In the genomic region with DNA sequence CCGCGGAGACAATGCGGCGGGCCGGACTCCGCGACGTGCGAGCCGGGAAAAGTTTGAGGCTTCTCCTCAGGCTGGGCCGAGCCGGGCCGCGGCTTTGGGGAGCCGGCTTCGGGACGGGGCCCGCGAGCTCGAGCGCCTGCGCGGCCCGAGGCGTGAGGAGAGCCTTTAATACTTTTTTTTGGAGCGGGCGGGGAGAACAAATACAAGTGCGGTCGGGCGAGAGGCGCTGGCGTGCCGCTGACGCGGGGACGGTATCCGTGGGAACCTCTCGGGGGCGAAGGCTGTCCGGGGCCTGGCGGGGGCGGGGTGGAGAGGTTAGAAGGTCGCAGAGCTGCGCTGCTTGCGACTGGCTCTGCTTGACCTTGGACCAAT, we compare ENCODE assay signal across 7 mouse cellular contexts.
DNase-seq lines count a peak whose midpoint lies in the region; ATAC-seq and TF ChIP-seq lines count a peak whose summit lies in the region.

No protein-coding gene starts in this region.

- peak overlapping the region; percentile 67 for H3K4me3 ChIP-seq in embryonic facial prominence, embryonic 12.5 days
- H3K4me3 ChIP-seq in kidney, adult 2 months (ENCODE audit: insufficient read depth, low read depth, low read length): peak overlapping the region; percentile 84
- H3K4me3 ChIP-seq in limb, embryonic 13.5 days: peak overlapping the region; percentile 68
- peak overlapping the region; percentile 70 for H3K4me3 ChIP-seq in midbrain, embryonic 16.5 days (ENCODE audit: low read depth, low read length)

- peak; percentile 57 to 72 for DNase-seq in adrenal gland, postnatal 4 days (ENCODE audit: low spot score in 2 of 2)
- DNase-seq in heart, adult 18-20 months: peak; percentile 89 to 90
- DNase-seq in kidney, adult 2 months: peak; percentile 93
- peak; percentile 30 to 40 for DNase-seq in spleen, postnatal 36 days (ENCODE audit: low spot score in 2 of 2)

- no peaks in the 10 kb centered on the region for H3K27me3 ChIP-seq in embryonic facial prominence, embryonic 12.5 days
- no peaks in the 10 kb centered on the region for H3K27me3 ChIP-seq in kidney, adult 2 months (replicated peaks; ENCODE audit: control insufficient read depth, insufficient read depth, low read length)
- H3K27me3 ChIP-seq in limb, embryonic 13.5 days: no peaks in the 10 kb centered on the region
- no peaks in the 10 kb centered on the region for H3K27me3 ChIP-seq in midbrain, embryonic 16.5 days (ENCODE audit: control insufficient read depth, insufficient read depth, low read depth, low read length)

- peak overlapping the region; percentile 90 for H3K27ac ChIP-seq in embryonic facial prominence, embryonic 12.5 days
- H3K27ac ChIP-seq in kidney, adult 2 months (ENCODE audit: insufficient read depth, low read depth, low read length): peak overlapping the region; percentile 95
- peak overlapping the region; percentile 89 for H3K27ac ChIP-seq in limb, embryonic 13.5 days
- peak overlapping the region; percentile 82 for H3K27ac ChIP-seq in midbrain, embryonic 16.5 days (ENCODE audit: low read length)

- under 1% methylated on average over 41 of the region's 45 CpGs for WGBS in embryonic facial prominence, embryonic 12.5 days
- whole genome bisulfite sequencing in kidney, adult 2 months: under 1% methylated on average over 45 of the region's 45 CpGs
- WGBS in limb, embryonic 13.5 days: under 1% methylated on average over 41 of the region's 45 CpGs
- 1% methylated on average over 41 of the region's 45 CpGs for WGBS in midbrain, embryonic 16.5 days

- ATAC-seq in embryonic facial prominence, embryonic 12.5 days (ENCODE audit: insufficient number of reproducible peaks, insufficient read depth, low FRiP score, low TSS enrichment): peak; percentile 83
- ATAC-seq in limb, embryonic 13.5 days (ENCODE audit: low FRiP score, low read depth): peak; percentile 71
- ATAC-seq in midbrain, embryonic 16.5 days: no peak

- TF ChIP-seq POLR2A in kidney, adult 2 months (IDR thresholded peaks at IDR 0.05; ENCODE audit: low read depth, low read length): no peak

- peak overlapping the region; percentile 59 for H3K4me2 ChIP-seq in embryonic facial prominence, embryonic 12.5 days (replicated peaks)
- H3K4me2 ChIP-seq in limb, embryonic 13.5 days (replicated peaks): peak overlapping the region; percentile 76
- peak overlapping the region; percentile 97 for H3K4me2 ChIP-seq in midbrain, embryonic 16.5 days (ENCODE audit: low read length)

- peak overlapping the region; percentile 81 for H3K9ac ChIP-seq in embryonic facial prominence, embryonic 12.5 days
- H3K9ac ChIP-seq in limb, embryonic 13.5 days: peak overlapping the region; percentile 80
- H3K9ac ChIP-seq in midbrain, embryonic 16.5 days (ENCODE audit: low read depth, low read length): peak overlapping the region; percentile 74

- H3K4me1 ChIP-seq in embryonic facial prominence, embryonic 12.5 days: no peaks in the 10 kb centered on the region
- peaks cover 21% of the 10 kb centered on the region for H3K4me1 ChIP-seq in kidney, adult 2 months (ENCODE audit: control insufficient read depth, insufficient read depth, low read length)
- H3K4me1 ChIP-seq in limb, embryonic 13.5 days: peaks cover 5% of the 10 kb centered on the region
- peaks cover 14% of the 10 kb centered on the region for H3K4me1 ChIP-seq in midbrain, embryonic 16.5 days (ENCODE audit: control insufficient read depth, insufficient read depth, low read length)

- no peak for TF ChIP-seq CTCF in kidney, adult 2 months (conservative IDR thresholded peaks at IDR 0.05; ENCODE audit: insufficient read depth, insufficient read length, low read depth, low read length)

- H3K9me3 ChIP-seq in embryonic facial prominence, embryonic 12.5 days: no peaks in the 10 kb centered on the region
- H3K9me3 ChIP-seq in limb, embryonic 13.5 days: no peaks in the 10 kb centered on the region
- H3K9me3 ChIP-seq in midbrain, embryonic 16.5 days (replicated peaks; ENCODE audit: control insufficient read depth, low read length, poor library complexity, severe bottlenecking): no peaks in the 10 kb centered on the region

- H3K36me3 ChIP-seq in embryonic facial prominence, embryonic 12.5 days: no peaks in the 10 kb centered on the region
- no peaks in the 10 kb centered on the region; the same call in 1 of the 2 replicates for H3K36me3 ChIP-seq in kidney, adult 2 months (ENCODE audit: control insufficient read depth, insufficient read depth, low read length)
- no peaks in the 10 kb centered on the region for H3K36me3 ChIP-seq in limb, embryonic 13.5 days
- no peaks in the 10 kb centered on the region for H3K36me3 ChIP-seq in midbrain, embryonic 16.5 days (ENCODE audit: control insufficient read depth, insufficient read depth, low read length)

Comparison
In these comparisons a context has a peak if more than half of its experiments do, and no peak if none do; other contexts are left out.
1. DNase-seq: peak in every context shown above with its lines; median percentile 93 in kidney, adult 2 months; 90 in heart, adult 18-20 months; 64 in adrenal gland, postnatal 4 days; 35 in spleen, postnatal 36 days.